Mouse (Mus musculus): ENCODE results near the gene Gbx1. TPM values are rescaled to one million over a fixed set of nuclear protein-coding genes. Genes with fewer than 3 reads are reported as not detected.
A peak's percentile ranks its signal among the peaks of the same experiment; 100 is the strongest.

Gbx1 gene
- polyA plus RNA-seq, 1 experiment from 2014 or later, result not detected

DNA sequence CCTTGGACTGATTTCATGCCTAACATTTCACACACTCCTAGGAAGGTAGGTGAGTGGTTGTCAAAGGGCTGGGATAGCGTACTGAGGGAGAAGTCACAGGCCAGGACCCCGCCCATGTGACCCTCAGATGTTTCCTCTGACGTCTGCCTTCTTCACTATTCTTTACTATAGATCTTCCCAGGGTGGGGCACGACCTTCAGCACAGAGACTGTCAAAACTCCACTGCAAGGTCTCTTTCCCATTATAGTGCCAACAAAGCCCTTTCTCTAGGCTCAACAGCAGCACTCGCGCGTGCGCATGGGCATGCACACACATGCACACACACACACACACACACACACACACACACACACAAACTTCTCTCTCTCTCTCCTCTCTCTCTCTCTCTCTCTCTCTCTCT is 3.2 kb downstream of the Gbx1 start:
- WGBS (ENCODE audit: insufficient replicate concordance), result 47% methylated on average over 8 of the region's 8 CpGs
- Histone ChIP-seq H3K36me3 (no peaks in the 10 kb centered on the region), H3K27me3 (replicated peaks) (peaks cover 96% of the 10 kb centered on the region), H3K9ac (no peak overlapping the region), H3K4me2 (no peak overlapping the region), H3K9me3 (replicated peaks) (no peaks in the 10 kb centered on the region), H3K27ac (no peak overlapping the region), H3K4me3 (no peak overlapping the region), H3K4me1 (peaks cover 11% of the 10 kb centered on the region; the same call in 1 of the 2 replicates)
- ATAC-seq, result no peak

DNA sequence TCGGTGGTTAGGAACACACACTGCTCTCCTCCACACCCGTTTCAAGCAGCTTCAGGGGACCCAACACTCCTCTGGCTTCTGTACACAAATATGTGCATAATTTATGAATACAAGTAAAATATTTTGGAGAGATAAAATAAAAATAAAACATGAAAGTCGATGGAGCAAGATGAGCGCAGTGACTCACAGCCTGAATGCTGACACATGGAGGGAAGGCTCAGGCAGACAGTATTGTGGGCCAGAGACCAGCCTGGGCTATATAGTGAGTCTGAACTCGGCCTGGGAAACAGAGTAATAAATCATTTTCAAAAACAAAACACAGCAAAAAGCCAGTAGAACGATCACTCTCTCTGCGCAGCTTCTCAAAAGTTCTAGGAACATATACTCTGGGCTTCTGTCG is 5.6 kb downstream of the Gbx1 start:
- 50% methylated on average over 8 of the region's 8 CpGs for WGBS (ENCODE audit: insufficient replicate concordance)
- Histone ChIP-seq H3K27me3 (replicated peaks) (peaks cover 96% of the 10 kb centered on the region), H3K4me3 (no peak overlapping the region), H3K36me3 (no peaks in the 10 kb centered on the region), H3K4me2 (no peak overlapping the region), H3K9ac (no peak overlapping the region), H3K27ac (no peak overlapping the region), H3K9me3 (replicated peaks) (no peaks in the 10 kb centered on the region), H3K4me1 (0 out of 2 replicates have a peak, but pooled peaks cover 5% of the 10 kb centered on the region)
- ATAC-seq, result no peak

DNA sequence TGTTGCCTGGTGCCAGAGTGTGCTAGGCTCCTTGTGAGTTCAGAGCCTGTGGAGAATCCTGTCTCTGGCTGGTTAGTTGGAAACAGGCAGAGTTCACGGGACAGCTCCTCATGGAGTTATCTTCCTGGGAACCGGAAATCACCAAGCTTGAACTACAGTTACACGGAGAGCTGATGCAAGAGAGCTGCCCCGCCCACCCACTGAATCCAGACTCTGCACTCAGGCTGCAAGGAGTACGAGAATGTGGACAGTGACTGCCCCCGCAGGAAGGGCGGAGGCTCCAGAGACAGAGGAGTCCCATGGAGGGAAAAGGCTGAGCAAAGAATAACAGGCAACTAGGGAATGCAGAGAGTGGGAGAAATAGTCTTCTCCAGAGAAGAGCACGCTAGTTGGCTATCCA is 14.7 kb downstream of the Gbx1 start:
- H3K36me3 ChIP-seq, result no peaks in the 10 kb centered on the region
- H3K4me1 ChIP-seq, result no peaks in the 10 kb centered on the region
- H3K4me2 ChIP-seq, result no peak overlapping the region
- H3K9ac ChIP-seq, result no peak overlapping the region
- peaks cover 43% of the 10 kb centered on the region for H3K27me3 ChIP-seq (replicated peaks)
- WGBS (ENCODE audit: insufficient replicate concordance), result 47% methylated on average over 8 of the region's 8 CpGs
- H3K9me3 ChIP-seq (replicated peaks), result no peaks in the 10 kb centered on the region
- no peak overlapping the region for H3K27ac ChIP-seq
- no peak overlapping the region for H3K4me3 ChIP-seq
- ATAC-seq, result no peak

DNA sequence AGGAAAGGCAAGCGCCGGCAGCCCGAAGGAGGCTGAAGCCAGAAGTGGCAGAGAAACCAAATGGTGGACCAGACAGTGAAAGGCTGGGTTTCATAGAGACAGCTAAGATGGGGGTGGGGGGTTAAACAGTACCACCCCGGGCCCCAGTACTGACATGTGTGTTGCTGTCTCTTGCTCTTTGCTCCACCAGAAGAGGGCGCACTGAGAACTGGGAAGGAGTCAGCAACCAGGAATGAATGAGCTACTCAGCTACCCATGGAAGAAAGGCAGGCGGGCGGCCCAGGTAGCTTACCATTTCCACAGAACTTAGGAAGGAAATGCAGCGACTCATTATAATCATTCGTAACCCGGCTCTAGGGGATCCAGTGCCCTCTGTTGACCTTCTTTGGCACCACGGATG is 16.4 kb downstream of the Gbx1 start:
- 47% methylated on average over 11 of the region's 11 CpGs for WGBS (ENCODE audit: insufficient replicate concordance)
- H3K9ac ChIP-seq, result no peak overlapping the region
- H3K4me1 ChIP-seq, result peaks cover 5% of the 10 kb centered on the region; the same call in 1 of the 2 replicates
- no peaks in the 10 kb centered on the region for H3K36me3 ChIP-seq
- no peaks in the 10 kb centered on the region for H3K9me3 ChIP-seq (replicated peaks)
- H3K27ac ChIP-seq, result no peak overlapping the region
- no peak overlapping the region for H3K4me3 ChIP-seq
- H3K27me3 ChIP-seq (replicated peaks), result peaks cover 41% of the 10 kb centered on the region
- ATAC-seq, result no peak
- no peak overlapping the region for H3K4me2 ChIP-seq

DNA sequence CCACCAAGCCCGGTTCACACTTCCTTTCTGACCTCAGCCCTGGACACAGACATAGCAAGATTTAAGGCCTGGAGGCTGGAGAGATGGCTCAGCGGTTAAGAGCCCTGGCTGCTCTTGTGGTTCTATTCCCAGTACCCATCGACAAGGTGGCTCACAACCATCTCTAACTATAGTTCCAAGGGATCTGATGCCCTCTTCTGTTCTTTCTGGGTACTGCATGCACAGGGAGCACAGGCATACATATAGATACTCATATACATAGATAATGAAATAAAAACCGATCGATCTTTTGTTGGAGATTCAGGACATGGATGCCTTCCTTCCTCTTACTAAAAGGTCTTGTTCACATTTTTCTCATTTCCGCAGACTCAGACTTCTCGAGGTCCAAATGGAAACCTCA is 18.6 kb downstream of the Gbx1 start:
- peaks cover 55% of the 10 kb centered on the region for H3K27me3 ChIP-seq (replicated peaks)
- peaks cover 21% of the 10 kb centered on the region for H3K4me1 ChIP-seq
- H3K27ac ChIP-seq, result no peak overlapping the region

DNA sequence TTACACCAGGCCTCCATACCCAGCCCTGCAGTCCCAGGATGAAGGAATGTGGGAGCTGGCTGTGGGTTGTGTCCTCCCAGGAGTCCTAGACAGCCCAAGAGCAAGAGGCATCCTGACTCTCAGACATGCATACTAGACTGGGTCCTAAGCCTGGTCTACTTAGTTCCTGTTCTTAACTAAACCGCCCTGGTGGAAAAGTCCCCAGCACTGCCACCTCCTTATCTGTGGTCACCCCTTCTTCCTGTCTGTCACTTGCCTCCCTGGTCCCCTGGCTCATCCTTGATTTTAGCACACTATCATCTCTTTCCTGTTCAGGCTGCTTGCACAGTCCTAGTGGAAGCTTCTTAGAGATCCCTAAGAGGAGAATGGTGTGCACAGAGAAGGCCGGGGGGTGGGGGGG is 21.5 kb downstream of the Gbx1 start:
- peaks cover 21% of the 10 kb centered on the region for H3K4me1 ChIP-seq
- no peaks in the 10 kb centered on the region for H3K9me3 ChIP-seq (replicated peaks)
- no peak overlapping the region for H3K4me2 ChIP-seq
- peaks cover 18% of the 10 kb centered on the region for H3K36me3 ChIP-seq
- ATAC-seq, result peak; percentile 38; the same call in 1 of the 2 replicates
- no peak overlapping the region for H3K4me3 ChIP-seq
- no peak overlapping the region for H3K27ac ChIP-seq
- H3K9ac ChIP-seq, result no peak overlapping the region
- H3K27me3 ChIP-seq (replicated peaks), result peaks cover 36% of the 10 kb centered on the region
- 13% methylated on average over 2 of the region's 2 CpGs for whole genome bisulfite sequencing (ENCODE audit: insufficient replicate concordance)

More for the DNA sequence above, 18.6 kb downstream of the Gbx1 start:
- H3K9me3 ChIP-seq (replicated peaks), result no peaks in the 10 kb centered on the region
- ATAC-seq, result no peak
- no peak overlapping the region for H3K9ac ChIP-seq
- no peak overlapping the region for H3K4me2 ChIP-seq
- H3K4me3 ChIP-seq, result no peak overlapping the region
- no peaks in the 10 kb centered on the region for H3K36me3 ChIP-seq
- 83% methylated on average over 7 of the region's 7 CpGs for WGBS (ENCODE audit: insufficient replicate concordance)

DNA sequence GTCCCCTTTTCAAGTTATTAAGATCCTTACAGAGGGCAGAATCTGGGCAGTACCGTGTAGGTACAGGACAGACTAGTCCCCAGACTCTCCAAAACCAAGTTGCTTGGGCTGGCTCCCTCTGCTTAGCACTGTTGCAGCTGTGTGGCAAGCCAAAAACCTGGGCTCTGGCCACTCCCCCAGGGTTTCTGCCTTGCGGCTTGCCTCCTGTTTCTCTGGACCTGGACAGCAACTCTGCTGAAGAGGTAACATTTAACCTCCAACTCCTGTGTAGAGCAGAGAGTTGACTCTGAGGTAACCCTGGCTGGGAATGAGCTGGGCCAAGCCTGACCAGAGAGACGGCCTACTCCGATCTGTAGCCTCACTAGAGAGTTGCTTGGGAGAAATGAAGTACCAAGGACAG is 24.2 kb downstream of the Gbx1 start:
- 75% methylated on average over 4 of the region's 4 CpGs for WGBS (ENCODE audit: insufficient replicate concordance)
- Histone ChIP-seq H3K36me3 (peaks cover 46% of the 10 kb centered on the region), H3K27me3 (replicated peaks) (peaks cover 28% of the 10 kb centered on the region), H3K27ac (no peak overlapping the region), H3K4me3 (no peak overlapping the region), H3K9me3 (replicated peaks) (no peaks in the 10 kb centered on the region), H3K4me1 (peaks cover 21% of the 10 kb centered on the region), H3K9ac (no peak overlapping the region), H3K4me2 (no peak overlapping the region)
- no peak for ATAC-seq

DNA sequence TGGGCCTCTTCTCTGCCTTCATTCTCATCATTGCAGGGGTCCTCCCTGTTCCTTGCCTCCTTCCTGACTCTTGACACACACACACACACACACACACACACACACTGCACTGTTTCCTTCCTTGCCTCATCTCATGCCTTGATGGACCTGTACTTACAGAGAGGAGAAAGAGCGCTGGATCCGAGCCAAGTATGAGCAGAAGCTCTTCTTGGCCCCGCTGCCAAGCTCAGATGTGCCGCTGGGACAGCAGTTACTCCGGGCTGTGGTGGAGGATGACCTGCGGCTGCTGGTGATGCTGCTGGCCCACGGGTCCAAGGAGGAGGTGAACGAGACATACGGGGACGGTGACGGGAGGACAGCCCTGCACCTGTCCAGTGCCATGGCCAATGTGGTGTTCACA is 26.2 kb downstream of the Gbx1 start:
- 92% methylated on average over 11 of the region's 11 CpGs for WGBS (ENCODE audit: insufficient replicate concordance)
- peaks cover 65% of the 10 kb centered on the region for H3K36me3 ChIP-seq
- no peak for ATAC-seq

DNA sequence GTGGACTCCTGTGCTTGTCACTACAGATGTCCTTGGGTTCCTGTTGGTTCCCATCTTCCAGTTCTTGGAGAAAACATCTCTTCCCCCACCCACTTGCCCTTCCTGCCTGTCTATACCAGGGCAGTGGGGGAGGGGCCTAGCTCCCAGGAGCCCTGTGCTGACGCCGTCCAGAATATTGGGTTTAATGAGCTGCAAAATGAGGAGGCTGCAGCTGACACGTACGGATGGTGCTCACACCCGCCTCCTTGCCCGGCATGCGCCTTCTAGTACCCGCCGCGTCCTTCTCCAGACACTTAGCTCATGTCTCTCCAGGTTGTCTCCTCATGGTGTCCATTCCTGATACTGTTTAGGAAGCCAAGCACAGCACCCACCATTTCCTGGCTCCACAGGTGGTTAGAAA is 27.9 kb downstream of the Gbx1 start:
- WGBS (ENCODE audit: insufficient replicate concordance), result 84% methylated on average over 10 of the region's 10 CpGs
- no peak overlapping the region for H3K9ac ChIP-seq
- peaks cover 82% of the 10 kb centered on the region for H3K36me3 ChIP-seq
- H3K4me3 ChIP-seq, result no peak overlapping the region
- no peaks in the 10 kb centered on the region for H3K9me3 ChIP-seq (replicated peaks)
- no peak overlapping the region for H3K4me2 ChIP-seq
- H3K27ac ChIP-seq, result no peak overlapping the region
- peaks cover under 1% of the 10 kb centered on the region; the same call in 1 of the 2 replicates for H3K4me1 ChIP-seq
- ATAC-seq, result no peak
- H3K27me3 ChIP-seq (replicated peaks), result peaks cover 5% of the 10 kb centered on the region; the same call in 1 of the 2 replicates

More for the DNA sequence above, 26.2 kb downstream of the Gbx1 start:
- H3K9me3 ChIP-seq (replicated peaks), result no peaks in the 10 kb centered on the region
- H3K27me3 ChIP-seq (replicated peaks), result peaks cover 22% of the 10 kb centered on the region
- no peak overlapping the region for H3K4me2 ChIP-seq
- H3K9ac ChIP-seq, result no peak overlapping the region
- H3K27ac ChIP-seq, result no peak overlapping the region
- no peak overlapping the region for H3K4me3 ChIP-seq
- H3K4me1 ChIP-seq, result peaks cover 18% of the 10 kb centered on the region

DNA sequence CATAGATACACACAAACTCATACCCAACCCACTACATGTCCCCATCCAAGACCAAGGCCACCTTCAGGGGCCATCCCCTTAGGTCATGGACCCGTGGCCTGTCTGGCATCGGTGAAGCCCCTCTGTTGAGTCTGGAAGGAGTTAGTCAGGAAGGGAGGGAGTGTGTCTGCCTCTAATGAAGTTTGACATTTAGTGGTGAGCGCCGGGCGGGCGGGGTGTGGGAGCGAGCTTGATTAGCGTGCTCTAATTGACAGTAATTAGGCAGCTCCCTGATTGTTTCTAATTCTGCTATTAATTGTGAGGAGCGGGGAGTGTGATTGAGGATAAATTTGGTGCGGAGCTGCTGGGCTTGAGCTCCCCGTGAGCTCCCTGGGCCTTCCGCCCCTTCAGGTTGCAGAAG is 29.5 kb downstream of the Gbx1 start:
- no peak overlapping the region for H3K4me3 ChIP-seq
- H3K9ac ChIP-seq, result no peak overlapping the region
- H3K36me3 ChIP-seq, result peaks cover 98% of the 10 kb centered on the region
- H3K27ac ChIP-seq, result no peak overlapping the region
- no peaks in the 10 kb centered on the region for H3K27me3 ChIP-seq (replicated peaks)
- ATAC-seq, result no peak
- no peak overlapping the region for H3K4me2 ChIP-seq
- WGBS (ENCODE audit: insufficient replicate concordance), result 83% methylated on average over 12 of the region's 12 CpGs
- no peaks in the 10 kb centered on the region for H3K9me3 ChIP-seq (replicated peaks)
- no peaks in the 10 kb centered on the region for H3K4me1 ChIP-seq

DNA sequence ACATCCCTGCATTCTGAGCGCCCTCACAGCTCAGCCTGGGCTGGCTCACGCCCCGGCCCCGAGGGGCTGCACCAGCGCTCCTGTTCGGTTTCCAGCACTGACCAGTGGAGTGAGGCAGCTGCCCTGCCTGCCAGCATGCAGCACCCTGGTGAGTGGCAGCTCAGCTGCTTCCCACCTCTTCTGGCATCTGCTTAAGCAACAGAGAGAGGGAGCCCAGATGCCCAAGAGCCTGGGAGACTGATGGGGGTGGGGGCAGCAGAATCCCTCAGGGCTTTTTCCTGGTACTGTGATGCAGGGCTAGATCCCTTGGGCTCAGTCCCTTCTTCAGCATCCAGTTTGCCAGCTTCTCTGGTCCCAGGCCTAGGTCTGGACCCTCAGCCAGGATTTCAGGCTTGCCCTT is 30.2 kb downstream of the Gbx1 start:
- WGBS (ENCODE audit: insufficient replicate concordance), result 82% methylated on average over 6 of the region's 6 CpGs
- H3K4me2 ChIP-seq, result no peak overlapping the region
- no peak overlapping the region for H3K4me3 ChIP-seq
- H3K9ac ChIP-seq, result no peak overlapping the region
- H3K36me3 ChIP-seq, result peaks cover 100% of the 10 kb centered on the region
- H3K9me3 ChIP-seq (replicated peaks), result no peaks in the 10 kb centered on the region
- no peaks in the 10 kb centered on the region for H3K4me1 ChIP-seq
- H3K27me3 ChIP-seq (replicated peaks), result no peaks in the 10 kb centered on the region
- no peak for ATAC-seq
- no peak overlapping the region for H3K27ac ChIP-seq

DNA sequence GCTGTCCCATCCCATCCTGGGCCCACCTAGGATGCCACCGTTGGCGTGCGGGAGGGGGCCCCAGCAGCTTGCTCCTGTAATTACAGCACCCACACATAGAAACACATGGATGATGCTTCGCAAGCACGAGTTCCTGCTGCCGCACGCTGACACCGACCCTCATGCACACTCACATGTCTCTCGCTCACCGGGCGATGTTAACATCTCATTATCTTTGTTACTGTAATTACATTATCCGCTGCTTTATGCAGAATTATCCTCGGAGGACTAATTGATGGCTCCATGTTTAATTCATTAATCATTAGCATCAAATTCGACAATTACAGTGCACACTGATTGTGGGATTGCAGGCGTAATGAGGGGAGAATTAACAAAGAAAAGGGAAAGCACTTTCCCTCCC is 32.0 kb downstream of the Gbx1 start:
- Histone ChIP-seq H3K4me3 (no peak overlapping the region), H3K27me3 (replicated peaks) (no peaks in the 10 kb centered on the region), H3K9ac (no peak overlapping the region), H3K36me3 (peaks cover 100% of the 10 kb centered on the region), H3K4me2 (no peak overlapping the region), H3K9me3 (replicated peaks) (no peaks in the 10 kb centered on the region), H3K27ac (no peak overlapping the region), H3K4me1 (no peaks in the 10 kb centered on the region)
- 87% methylated on average over 15 of the region's 15 CpGs for WGBS (ENCODE audit: insufficient replicate concordance)
- no peak for ATAC-seq

DNA sequence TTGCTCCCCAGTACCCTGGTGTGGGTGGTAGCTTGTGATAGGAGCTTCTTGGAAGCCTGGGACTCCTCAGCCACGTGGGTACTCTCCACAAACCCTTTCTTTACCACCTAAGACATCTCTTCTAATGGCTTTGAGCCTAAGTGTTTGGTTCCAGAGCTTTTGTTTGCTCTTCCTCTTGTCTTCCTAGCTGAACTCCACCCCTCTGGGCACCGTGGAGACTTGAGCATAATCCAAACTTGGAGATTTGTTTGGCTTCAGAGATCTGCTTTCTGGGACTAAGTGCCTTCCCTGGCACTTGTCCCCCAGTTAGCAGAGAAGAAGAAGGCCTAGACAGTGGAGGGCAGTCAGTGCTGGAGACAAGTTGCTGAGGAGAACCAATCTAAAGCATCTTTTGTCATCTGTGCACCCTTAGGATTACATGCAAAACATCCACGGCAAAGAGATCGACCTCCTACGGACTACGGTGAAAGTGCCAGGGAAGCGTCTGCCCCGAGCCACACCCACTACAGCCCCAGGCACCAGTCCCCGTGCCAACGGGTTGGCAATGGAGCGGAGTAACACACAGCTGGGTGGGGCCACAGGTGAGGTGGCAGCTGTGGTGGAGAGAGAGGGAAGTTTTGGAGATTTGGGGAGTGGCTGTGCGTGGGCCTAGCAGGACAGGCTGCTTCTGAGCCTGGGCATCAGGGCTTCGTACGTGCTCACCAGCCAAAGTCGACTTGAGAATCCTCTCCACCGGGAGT is 34.3 kb downstream of the Gbx1 start:
- H3K9me3 ChIP-seq (replicated peaks), result no peaks in the 10 kb centered on the region
- no peak overlapping the region for H3K4me3 ChIP-seq
- H3K9ac ChIP-seq, result no peak overlapping the region
- no peaks in the 10 kb centered on the region for H3K27me3 ChIP-seq (replicated peaks)
- 85% methylated on average over 16 of the region's 16 CpGs for WGBS (ENCODE audit: insufficient replicate concordance)
- H3K27ac ChIP-seq, result no peak overlapping the region
- H3K4me2 ChIP-seq, result no peak overlapping the region
- no peak for ATAC-seq
- peaks cover 100% of the 10 kb centered on the region for H3K36me3 ChIP-seq
- no peaks in the 10 kb centered on the region for H3K4me1 ChIP-seq

Data from liver, embryonic 12.5 days (tissue).